Mouse (Mus musculus): ENCODE measurements around the gene Tbc1d2.
"Not testable (repeated sequence)": the region's sequence is repeated elsewhere in the genome, so short reads cannot be mapped to it uniquely, and the experiment has no call there.

Tbc1d2 gene

GRCm38 (mm10) chr4:46601844-46602423, 48.1 kb downstream of the Tbc1d2 start, which contains the start of gene Coro2a:
Coro2a (minus strand) TSS chr4:46602202.
- no peak for DNase-seq (ENCODE audit: low spot score)

GRCm38 (mm10) chr4:46601258-46601843, 48.7 kb downstream of the Tbc1d2 start:
- DNase-seq (ENCODE audit: low spot score) = no peak

GRCm38 (mm10) chr4:46600473-46601257, 49.3 kb downstream of the Tbc1d2 start:
- no peak for DNase-seq (ENCODE audit: low spot score)

DNA sequence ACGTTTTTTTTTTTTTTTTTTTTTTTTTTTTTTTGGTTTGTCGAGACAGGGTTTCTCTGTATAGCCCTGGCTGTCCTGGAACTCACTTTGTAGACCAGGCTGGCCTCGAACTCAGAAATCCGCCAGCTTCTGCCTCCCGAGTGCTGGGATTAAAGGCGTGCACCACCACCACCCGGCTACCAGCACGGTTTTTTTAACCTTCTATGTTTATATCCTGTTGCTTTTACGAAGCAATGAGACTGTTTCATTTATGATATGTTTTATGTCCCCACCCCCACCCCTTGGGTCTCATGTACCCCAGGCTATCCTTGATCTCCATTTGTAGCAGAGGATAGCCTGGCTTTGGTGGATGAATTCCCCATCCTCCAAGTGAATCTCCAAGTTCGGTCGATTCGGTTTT, 50.4 kb downstream of the Tbc1d2 start:
- not testable (repeated sequence) for DNase-seq (ENCODE audit: low spot score)

DNA sequence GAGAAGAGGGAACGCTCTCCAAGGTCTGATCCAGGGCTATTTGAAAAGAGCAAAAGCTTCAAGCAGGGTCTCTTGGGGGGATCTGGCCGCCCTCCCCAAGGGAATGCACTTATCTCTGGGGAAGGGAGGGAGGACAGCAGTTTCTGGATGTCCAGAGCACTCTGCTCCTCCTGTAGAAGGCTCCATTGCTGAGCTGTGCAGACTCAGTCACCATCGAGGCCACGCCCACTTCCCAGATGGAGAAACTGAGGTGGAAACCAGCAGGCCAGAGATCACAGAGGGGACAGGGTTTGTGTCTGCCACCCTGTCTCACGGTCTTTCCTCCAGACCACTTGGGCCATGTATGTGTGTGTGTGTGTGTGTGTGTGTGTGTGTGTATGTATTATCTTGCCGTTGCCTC, 51.0 kb downstream of the Tbc1d2 start:
- DNase-seq (ENCODE audit: low spot score) = no peak

- no peak for DNase-seq (ENCODE audit: low spot score)
Measured at GRCm38 (mm10) chr4:46598111-46598510, 51.9 kb downstream of the Tbc1d2 start.

GRCm38 (mm10) chr4:46597286-46597961, 52.6 kb downstream of the Tbc1d2 start:
- DNase-seq (ENCODE audit: low spot score) = no peak

GRCm38 (mm10) chr4:46596398-46596797, 53.6 kb downstream of the Tbc1d2 start:
- DNase-seq (ENCODE audit: low spot score) = no peak

DNA sequence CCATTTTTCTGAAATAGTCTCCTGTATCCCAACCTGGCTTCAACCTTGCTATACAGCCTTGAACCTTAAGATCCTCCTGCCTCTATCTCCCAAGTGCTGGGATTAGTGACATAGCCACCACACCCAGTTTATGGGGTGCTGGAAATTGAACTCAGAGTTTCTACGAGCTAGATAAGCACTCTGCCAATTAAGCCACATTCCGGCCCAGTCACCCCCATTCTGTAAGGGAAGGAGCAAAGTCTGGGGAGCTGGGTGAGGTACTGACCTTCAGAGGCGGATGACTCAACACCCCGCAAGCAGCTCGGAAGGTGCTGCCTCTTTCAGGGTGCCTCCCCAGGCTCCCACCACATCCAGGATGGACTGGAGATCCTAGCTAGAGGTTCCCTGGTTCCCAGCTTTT, 55.9 kb downstream of the Tbc1d2 start:
- no peak for DNase-seq (ENCODE audit: low spot score)

DNA sequence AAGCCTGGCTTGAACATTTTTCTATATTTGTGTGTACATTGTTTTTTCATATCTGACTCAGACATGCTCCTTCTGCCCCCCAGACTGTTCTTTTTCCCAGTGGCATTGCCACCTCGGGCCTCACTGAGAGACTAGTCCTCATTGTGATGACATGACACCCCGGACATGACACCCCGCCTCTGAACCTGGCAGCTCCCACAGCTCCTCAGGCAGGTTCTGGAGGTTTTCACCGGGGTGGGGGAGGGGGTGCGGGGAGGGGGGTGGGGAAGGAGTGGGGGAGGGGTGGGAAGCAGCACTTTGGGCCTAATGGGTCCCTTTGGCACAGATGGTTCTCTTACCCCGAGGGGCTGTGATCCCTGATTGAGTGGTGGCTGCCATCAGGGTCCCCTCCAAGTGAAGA, 56.5 kb downstream of the Tbc1d2 start:
- no peak for DNase-seq (ENCODE audit: low spot score)

DNA sequence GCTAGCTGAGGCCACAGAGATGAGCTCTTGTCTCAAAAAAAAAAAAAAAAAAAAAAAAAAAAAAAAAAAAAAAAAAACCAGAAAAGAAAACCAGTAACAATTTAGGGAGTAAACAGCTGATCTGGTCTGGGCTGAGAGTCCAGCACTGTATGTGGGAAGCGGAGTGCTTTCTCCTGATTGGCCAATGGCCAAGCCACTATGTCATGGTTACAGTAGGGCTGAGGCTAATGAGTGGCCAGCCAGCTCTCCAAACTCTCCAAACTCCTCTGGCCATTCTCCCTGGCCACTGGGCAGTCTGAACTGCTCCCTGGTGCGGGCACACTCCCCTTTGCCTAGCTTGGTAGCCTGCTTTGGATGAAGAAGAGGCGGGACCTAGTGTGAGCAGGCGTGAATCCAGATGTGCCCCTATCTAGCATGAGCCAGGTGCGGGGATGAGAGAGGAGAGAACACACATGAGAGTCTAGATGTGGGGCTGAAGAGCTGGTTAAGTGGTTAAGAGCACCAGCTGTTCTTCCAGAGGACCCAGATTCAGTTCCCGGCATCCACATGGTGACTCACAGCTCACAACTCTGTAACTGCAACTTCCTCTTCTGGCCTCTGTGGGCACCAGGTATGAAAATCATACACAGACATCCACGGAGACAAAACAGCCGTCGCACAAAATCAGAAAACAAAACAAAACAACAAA, 58.0 kb downstream of the Tbc1d2 start:
- DNase-seq (ENCODE audit: low spot score) = peak; percentile 96

DNA sequence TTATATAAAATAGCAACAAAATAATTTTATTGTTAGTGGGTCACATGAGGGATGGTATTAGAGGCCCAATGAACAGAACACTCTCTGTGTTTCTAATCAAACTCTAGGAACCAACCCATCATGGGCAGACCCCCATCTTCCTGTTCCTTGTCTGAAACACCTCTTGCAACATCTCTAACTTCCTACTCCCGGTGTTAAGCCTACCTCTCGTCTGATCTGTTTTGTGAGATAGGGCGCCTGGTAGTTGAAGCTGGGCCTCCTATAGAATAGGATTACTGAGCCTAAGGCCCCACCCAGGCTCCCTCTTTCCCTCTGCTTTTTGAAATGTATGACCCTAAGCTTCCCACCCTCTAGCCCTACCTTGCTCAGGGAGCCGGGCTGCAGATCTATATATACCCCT, 59.2 kb downstream of the Tbc1d2 start:
- no peak for DNase-seq (ENCODE audit: low spot score)

- DNase-seq (ENCODE audit: low spot score) = no peak
Measured at GRCm38 (mm10) chr4:46589946-46590684, 59.9 kb downstream of the Tbc1d2 start.

DNA sequence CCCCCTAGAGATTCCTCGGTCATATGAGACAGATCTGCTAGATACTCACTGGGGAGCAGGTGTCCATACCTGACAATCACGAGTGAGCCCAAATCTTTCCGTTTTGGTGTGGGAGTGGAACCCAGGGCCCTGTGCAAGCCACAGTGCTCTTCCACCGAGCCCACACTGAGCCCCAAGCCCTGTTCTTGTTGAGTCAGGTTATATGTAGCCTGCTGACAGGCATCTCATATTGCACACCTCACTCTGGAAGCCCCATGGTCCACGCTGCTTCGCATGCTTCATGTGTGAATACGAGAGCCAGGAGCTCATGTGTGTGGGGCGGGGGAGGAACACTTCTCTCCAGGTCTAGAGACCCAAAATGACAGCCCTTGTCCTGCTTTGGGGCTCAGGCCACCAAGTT, 60.9 kb downstream of the Tbc1d2 start:
- DNase-seq (ENCODE audit: low spot score) = no peak

- DNase-seq (ENCODE audit: low spot score) = no peak
Measured at GRCm38 (mm10) chr4:46586473-46586872, 63.5 kb downstream of the Tbc1d2 start.

DNA sequence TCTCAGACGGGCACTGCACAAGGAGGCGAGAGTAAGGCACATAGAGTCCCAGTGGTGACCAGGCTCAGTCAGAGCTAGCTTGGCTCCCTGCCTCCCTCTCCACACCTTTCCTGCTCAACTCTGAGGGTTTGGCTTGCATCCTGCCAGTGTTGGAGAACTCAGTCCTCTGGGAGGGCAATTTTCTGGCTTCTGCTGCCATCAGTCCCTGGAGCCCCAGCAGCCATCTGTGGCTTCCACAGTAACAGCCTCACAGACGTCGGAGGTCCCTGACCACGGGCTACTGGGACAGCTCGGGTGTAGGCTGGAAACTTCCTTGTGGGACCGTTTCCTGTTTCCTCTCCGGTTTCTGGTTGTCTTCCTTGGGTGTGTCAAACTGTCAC, 64.2 kb downstream of the Tbc1d2 start:
- DNase-seq (ENCODE audit: low spot score) = no peak

DNA sequence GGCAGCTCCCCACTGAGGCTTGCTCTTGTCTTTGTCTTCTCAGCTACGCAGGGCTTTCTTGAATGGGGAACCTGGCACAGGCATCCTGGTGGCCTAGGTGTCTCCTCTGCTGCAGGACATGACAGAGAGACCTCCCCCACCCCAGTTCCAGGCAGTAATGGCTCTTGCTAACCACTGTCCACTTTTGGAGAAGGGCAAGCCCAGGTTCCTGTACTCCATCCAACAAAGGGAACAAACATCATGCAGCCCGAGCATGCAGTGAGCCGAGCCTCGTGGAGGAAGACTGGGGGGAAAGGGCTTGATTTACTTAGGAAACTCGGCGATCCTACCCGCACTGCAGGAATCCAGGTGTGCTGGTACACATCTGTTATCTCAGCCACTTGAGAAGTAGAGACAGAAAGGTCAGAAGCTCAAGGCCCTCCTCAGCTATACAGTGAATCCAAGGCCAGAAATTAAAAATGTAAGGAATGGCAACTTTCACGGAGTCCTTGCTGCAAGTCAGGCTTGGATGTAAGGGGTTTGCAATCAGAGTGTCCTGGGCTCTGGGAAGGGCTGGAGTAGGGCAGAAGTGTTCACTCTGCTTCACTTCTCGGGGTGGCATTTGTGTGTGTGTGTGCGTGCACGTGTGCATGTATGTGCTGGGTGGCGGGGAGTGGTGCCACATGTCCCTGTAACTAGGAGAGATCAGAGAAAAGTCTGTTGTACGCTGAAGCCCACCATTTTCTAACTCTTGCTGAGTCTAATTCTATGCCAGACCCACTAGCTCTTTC, 64.8 kb downstream of the Tbc1d2 start:
- DNase-seq (ENCODE audit: low spot score) = no peak

GRCm38 (mm10) chr4:46584536-46584935, 65.5 kb downstream of the Tbc1d2 start:
- not testable (repeated sequence) for DNase-seq (ENCODE audit: low spot score)

DNA sequence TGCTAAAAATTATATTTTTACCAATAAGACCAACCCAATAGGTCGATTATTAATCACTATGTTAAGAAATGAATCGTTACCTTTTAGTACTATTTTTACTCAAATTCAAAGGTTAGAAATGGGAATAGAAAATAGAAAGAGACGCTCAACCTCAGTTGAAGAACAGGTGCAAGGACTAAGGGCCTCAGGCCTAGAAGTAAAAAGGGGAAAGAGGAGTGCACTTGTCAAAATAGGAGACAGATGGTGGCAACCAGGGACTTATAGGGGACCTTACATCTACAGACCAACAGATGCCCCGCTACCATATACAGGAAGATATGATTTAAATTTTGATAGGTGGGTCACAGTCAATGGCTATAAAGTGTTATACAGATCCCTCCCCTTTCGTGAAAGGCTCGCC, 65.9 kb downstream of the Tbc1d2 start:
- not testable (repeated sequence) for DNase-seq (ENCODE audit: low spot score)

DNA sequence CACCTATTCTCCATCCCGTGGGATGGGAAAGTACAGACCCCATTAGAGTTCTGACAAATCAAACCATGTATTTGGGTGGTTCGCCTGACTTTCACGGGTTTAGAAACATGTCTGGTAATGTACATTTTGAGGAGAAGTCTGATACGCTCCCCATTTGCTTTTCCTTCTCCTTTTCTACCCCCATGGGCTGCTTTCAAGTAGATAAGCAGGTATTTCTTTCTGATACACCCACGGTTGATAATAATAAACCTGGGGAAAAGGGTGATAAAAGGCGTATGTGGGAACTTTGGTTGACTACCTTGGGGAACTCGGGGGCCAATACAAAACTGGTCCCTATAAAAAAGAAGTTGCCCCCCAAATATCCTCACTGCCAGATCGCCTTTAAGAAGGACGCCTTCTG, 68.0 kb downstream of the Tbc1d2 start:
- not testable (repeated sequence) for DNase-seq (ENCODE audit: low spot score)

- not testable (repeated sequence) for DNase-seq (ENCODE audit: low spot score)
Measured at GRCm38 (mm10) chr4:46581577-46581976, 68.4 kb downstream of the Tbc1d2 start.

Measured in adipocyte (in vitro differentiated cells).